Mouse (Mus musculus): ENCODE results near the gene Orai2.

DNA sequence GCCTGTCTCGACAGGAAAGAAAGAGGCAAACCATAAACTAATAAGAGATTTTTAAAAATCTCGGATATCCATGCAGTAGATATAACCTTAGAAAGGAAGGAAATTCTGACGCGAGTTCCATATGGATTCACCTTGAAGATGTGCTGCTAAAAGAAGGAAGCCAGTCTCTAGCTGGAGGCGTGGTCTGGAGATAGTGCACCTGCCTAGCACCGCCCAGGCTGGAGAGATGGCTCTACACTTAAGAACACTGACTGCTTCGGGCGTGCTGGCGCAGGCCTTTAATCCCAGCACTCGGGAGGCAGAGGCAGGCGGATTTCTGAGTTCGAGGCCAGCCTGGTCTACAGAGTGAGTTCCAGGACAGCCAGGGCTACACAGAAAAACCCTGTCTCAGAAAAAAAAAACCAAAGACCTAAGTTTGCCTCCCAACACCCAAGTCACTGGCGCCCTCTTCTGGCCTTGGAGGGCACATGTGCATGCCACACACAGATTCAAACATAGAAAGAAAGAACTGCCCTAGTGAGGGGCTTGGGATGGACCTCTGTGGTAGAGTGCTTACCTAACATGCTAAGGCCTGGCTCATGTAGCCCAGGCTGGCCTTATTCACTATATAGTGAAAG is 32.7 kb downstream of the Orai2 start:
- TF ChIP-seq POLR2A (IDR thresholded peaks at IDR 0.05; ENCODE audit: borderline replicate concordance, control insufficient read depth, low read depth, low read length) (no peak), CTCF (IDR thresholded peaks at IDR 0.05; ENCODE audit: control insufficient read depth, insufficient read depth, low read length) (peak; percentile 85)
